Mouse (Mus musculus) megakaryocyte-erythroid progenitor cell, adult 5-6 weeks (primary cell): ENCODE data around the gene Acot9. TPM values are rescaled to one million over a fixed set of nuclear protein-coding genes. Genes with fewer than 3 reads are reported as not detected.
A peak's percentile ranks its signal among the peaks of the same experiment; 100 is the strongest.

Source experiments
- ATAC-seq: replicated peaks from 2 replicates; pipeline ENCODE4 v1.8.0; 2016; ENCODE audit warnings: mild to moderate bottlenecking, inconsistent platforms; ENCODE audit not compliant: severe bottlenecking, poor library complexity, low FRiP score, low TSS enrichment
- total RNA-seq, 2 experiments: library from RNA; stranded (forward) in 1 of 2; stranded (reverse) in 1 of 2; fragments of 200-1000, 215-1000 nt in 1 of 2; fragments of >200 nt in 1 of 2; fragmentation: Nextera tagmentation in 1 of 2; gene quantifications; 2 replicates each; pipeline ENCODE4 v1.2.3; 2014 to 2017

The Acot9 gene
- total RNA-seq (2014; fragmentation: Nextera tagmentation) (18.1 and 34.5 TPM in 2 replicates), total RNA-seq (2017) (25.1 and 27.0 TPM in 2 replicates)

DNA sequence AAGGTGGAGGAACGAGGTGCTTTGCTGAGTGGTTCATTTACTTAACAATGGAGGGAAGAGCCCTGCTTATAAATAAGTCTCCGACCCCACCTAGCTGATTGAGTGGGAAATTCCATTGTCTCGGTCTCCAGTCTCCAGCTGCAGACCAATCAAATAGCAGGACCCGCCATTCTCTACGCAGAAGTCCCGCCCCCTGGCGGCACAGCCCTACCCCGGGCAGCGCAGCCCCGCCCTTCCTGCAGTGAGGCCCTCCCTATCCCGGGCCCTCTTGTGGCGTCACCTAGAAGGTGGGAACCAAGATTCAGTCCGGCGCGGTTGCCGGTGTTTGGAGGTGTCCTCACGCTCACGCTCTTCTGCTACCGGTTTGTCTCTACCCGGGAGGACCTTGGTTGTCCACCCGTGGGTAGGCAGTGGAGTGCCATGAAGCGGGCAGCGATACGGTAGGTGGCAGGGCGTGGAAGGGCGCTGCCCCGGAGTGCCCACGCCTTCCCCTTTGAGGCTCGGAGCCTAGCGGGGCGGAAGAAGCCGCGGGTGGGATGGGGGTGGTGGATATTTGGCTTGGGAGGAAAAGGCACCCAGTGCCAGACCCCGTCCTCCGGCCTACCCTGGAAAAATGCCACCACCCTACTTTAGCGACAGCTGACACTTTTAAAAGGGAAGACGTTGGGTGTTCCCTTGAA, at the start of gene Acot9:
TSS of gene Acot9 (plus strand) at position 209 of the 680 bp plus-strand sequence.
- peak; percentile 99 for ATAC-seq

DNA sequence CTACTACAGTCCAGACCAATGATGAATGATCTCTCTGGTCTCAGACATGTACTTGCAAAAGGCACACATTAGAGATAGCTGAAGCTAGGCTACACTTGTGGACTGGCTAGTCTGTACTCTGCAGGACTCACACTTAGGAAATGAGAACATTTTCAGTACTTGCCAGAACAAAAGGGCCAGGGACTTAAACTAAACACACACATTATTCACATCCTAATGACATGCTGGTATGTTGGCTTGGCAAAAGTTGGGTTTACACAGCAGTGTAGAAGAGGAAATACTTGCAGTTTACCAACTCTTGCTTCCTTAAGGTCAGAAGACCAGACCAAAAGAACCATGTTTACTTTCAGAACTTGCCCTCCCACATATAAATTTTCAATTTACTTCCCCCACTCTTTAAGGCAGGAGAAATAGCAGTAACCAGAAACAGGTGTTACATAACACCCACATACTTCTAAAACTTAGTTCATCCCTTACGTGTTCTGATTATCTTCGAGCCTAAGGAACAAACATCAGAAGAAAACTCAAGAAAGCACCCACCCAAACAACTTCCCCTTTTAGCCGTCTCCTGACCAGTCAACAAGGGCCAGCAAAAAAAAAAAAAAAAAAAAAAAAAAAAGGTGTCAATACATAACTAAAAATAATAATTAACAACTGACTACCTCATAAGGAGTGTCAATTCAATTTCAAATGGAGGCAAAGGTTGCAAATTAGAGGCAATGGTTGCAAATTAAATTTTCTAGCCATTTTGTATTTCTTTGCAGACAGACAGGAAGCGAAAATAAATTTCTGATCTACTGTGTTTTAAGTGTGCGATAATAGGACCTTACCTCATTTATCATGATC, 47.7 kb upstream of the Acot9 start:
- ATAC-seq: no peak

DNA sequence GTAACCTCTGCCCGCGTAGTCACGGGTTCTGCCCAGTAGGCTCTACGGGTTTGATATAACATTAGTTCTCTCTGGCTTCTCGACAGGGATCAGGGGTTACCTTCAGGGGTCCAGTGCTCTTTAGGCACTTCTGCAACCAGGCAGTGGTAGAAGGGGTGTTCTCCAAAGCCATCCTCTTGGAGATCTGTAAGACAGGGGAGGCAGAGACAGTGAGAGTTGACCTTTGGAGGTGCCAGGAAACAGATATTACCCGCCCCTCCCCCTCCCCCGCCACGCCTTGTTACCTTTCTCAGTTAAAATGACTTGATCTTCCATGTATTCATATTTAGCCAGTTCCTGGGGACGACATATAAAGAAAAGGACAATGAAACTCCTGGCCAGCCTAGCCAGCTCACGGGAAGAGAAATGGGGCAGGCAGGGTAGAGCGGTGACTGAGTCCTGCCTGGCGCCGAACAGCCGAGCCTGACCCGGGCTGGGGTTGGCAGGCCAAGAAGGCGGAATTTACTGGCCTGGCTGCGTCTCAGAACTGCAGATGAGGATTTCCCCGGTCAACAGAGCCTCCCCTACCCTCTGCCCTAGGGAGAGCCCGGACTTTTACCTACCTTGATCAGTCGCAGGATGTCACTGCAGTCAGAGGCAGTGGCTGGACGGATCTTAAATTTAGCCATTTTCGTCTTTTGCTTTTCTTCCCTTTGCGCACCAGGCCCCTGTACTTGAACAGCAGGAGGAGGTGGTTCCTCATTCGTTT, 46.6 kb upstream of the Acot9 start:
- ATAC-seq: peak; percentile 49

DNA sequence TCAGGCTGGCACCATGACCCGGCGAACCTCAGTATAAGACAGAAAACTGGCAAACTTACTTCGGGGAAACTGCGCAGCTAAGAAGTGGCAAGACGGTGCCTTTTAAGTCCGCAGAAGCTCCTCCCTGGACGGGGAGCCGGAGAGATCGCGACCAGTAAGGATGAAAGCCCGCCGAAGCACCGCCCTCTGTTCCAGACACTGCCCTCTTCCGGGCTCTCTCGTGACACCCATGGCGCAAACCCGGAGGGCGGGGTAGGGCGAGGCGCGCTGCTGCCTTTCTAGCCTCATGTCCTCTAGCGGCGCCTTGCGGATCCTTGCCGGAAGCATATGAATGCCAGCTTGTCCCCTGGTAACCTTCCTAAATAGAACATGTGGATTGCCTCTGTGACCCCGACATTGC, 46.0 kb upstream of the Acot9 start, which contains the start of gene Sat1:
TSS of gene Sat1 (minus strand) at position 179 of the 400 bp plus-strand sequence.
- ATAC-seq: peak; percentile 99

DNA sequence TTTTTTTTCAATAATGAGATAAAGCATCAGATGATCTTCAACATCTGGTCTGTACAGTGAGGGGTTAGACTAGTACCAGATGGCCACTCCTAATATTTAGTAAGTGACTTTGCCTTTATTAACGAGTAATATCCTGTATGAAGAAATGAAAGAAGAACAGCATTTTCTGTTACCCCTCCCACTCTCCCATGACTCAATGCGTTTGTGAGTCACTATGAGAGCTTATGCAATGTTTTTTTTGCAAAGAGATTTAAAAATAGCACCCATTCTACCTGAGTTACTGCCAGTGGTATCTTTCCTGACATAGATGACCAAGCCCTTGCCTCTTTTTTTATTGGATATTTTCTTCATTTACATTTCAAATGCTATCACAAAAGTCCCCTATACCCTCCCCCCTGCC, 44.0 kb upstream of the Acot9 start:
- no peak for ATAC-seq

DNA sequence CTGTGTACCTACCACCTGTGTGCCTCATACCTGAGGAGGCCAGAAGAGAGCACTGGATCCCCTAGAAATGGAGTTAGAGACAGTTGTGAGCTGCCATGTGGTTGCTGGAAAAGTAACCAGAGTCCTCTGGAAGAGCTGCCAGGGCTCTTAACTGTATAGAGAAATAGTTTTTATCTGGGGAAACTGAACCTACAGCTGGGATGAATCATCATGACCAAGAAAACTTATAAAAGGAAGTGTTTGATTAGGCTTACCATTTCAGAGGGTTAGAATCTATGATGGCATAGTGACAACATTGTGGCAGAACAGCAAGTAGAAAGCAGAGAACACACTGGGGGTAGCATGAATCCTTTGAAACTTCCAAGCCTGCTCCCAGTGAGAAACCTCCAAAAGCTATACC, 5.4 kb upstream of the Acot9 start:
- no peak for ATAC-seq

DNA sequence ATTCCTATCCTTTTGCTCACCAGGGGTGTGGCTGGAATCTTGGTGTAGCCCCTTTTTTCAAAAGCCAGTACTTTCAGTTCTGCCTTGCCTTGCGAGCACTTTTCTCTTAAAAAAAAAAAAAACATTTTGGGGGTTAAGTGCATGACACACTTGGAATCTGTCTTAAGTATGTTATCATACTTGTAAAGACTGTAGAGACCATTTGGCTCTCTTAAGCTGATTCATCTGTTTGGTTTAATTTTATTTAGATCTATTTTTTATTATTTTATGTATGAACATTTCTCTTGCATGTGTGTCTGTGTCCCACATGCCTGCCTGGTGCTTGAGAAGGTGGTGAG, 641 bp downstream of the Acot9 start:
- no peak for ATAC-seq

DNA sequence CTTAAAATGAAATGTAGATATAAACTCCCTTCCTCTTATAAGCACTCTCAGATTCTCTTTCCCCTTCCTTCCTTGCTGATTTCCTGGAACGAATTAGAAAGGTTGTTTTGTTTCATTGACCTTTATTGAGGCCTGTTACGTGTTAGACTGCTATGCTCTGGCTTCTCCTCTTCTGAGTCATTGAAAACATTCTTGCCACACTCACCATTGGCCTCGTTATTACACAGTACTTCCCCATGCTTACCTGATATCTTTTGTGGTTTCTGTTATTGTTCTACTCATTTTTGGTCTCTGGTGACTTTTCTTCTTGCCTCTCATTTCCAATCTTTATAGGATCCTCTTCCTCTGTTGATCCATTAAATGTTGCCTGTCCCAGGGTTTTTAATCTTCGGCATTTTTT, 16.2 kb downstream of the Acot9 start:
- no peak for ATAC-seq

DNA sequence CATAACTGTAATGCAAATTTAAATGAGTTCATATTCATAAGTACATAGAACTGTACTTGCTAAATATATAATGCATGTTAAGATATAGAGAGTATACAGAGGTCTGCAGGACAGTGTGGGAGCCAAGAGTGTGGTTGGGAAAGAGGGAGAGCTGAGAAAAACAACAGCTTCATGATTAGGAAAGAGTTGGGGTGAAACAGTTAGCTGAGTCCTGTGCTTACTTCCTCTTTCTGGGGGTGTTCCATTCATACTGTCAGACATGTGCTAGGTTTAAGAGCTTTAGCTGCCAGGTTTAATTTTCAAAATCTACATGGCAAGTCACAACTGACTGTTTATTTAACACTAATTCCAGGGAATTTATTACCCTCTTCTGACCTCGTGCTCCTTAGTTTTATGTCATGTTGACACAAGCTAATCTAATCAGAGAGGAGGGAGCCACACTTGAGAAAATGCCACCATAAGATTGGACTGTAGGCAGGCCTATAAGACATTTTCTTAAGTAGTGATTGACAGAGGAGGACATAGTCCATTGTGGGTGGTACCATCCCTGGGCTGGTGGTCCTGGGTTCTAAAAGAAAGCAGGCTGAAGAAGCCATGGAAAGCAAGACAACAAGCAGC, 18.3 kb downstream of the Acot9 start:
- ATAC-seq: no peak

DNA sequence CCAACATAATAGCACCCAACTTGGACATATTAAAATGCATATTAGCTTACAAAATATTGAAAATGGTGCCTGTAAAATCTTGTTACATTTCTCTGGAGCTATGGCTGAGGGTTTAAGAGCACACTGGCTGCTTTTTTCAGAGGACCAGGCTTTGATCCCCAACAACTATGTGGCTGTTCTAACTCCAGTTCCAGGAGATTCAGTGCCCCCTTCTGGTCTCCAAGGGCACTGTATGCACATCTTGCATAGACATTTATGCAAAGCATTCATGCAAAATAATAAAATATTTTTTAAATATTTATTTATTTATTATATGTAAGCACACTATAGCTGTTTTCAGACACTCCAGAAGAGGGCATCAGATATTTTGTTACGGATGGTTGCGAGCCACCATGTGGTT, 44.1 kb downstream of the Acot9 start:
- 0 out of 2 replicates have a peak, but pooled peaks have one; percentile 57 for ATAC-seq

DNA sequence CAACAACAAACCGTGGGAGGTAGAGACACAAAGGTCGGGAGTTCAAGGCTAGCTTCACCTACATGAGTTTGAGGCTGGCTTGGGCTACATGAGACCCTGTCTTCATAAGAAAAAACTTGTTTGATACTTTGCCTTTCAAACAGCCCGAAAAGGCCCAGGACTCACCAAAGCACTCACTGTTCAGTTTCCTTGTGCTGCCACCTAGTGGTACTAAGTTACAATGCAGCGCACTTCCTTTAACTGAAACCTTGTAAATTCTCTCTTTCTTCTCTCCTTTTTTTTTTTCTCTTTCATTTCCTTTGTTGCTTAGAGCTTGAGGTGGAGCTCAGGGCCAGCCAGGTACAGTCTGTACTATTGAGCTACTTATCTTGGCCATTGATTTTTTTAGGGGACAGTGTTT, 55.8 kb downstream of the Acot9 start:
- ATAC-seq: peak; percentile 87

DNA sequence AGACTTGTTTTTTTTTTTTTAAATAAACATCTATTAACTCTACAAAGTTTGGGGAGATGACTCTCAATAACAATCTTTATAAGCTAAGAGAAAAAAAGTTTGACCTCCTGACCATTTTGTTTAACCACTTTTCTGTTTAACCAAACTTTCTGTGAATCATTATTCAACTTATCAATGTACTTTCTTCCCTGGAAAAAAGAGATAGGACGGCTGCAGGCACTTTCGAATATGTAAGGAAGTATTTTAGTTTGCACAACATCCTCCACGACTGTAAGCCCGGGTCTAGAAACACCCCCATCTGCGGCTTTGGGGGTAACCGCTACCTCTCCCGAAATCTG, 75.3 kb downstream of the Acot9 start:
- no peak for ATAC-seq

DNA sequence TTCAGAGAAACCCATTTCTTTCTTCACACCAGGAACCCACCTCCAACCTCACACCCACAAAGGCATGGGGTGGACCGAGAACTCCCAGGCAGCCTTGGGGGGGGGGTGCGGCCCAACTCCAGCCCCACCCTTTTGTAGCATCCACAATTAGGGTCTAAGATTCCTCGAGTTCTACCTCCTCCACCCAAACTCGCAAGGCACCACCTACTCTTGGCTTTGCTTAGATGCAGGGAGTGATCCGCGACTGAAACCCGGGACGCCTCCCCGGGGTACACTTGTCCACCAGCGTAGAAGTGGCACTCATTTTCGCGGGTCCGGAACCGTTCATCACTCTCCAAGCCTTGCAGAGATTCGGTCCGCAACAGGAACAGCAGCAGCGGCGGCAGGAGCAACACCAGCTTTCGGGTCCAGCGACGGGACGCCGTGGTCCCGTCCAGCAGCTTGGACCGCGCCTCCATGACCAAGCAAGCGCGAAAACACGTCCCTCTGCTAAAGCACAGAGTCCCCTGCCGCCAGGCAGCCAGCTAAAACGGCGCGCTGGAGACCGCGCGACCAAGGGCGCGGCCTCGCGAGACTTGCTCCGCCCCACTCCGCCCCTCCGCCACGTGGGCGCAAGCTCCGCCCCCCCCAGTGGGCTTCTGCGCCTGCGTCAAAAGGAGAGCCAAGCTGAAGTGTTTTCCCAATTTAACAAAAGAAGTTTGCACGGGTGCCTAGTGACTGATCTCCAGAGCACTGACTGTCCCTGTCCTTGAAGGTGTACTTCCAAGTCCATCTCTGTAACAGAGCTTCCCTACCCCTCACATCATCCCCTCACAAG, 75.9 kb downstream of the Acot9 start:
- ATAC-seq: peak; percentile 99

DNA sequence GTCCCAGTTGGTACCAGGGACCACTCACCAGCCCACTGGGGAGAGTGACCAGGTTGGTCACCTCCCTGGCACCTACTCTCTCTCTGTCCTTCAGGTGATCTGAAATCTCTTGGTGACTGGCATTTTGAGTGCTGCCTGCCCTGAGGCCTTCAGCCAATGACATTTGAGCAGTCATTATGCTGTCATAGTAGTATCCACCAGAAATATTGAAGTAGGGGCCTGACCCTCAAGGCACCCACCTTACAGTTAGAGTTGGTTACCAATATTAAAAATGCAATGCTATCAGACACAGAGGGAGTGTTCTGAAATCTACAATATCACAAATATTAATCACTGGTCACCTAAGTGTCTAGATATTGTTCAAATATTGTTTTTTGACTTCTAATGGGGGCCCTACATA, 78.4 kb downstream of the Acot9 start, which contains the start of gene Prdx4:
TSS of gene Prdx4 (minus strand) at position 101 of the 400 bp plus-strand sequence.
- no peak for ATAC-seq

DNA sequence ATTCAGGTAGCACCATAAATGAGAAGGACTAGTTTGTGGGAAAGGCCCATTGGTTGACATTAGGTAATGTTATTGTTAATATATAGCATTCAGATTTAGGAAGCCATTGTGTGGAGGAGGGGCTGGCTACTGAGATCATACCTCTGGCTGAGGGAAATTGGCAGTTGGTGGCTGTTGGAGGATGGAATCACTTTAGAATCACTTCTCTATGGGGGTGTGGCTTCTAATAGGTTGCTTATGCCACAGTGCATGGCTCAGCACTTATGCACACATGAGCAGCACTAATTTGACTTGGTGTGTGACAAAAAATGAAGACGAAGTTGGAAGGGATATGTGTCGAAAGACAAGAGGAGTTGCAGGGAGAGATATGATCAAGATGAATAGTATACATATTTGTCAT, 84.0 kb downstream of the Acot9 start:
- ATAC-seq: no peak
